Mouse (Mus musculus) c-Kit-positive CD71-negative TER-119-negative erythroid progenitor cells, embryonic 14.5 days (primary cell): ENCODE results near the gene Mypop.

Experiments
- DNase-seq: peaks from one replicate; pipeline ENCODE4 v3.0.0-alpha.2; 2013; ENCODE audit warnings: low read depth

Mypop gene

DNA sequence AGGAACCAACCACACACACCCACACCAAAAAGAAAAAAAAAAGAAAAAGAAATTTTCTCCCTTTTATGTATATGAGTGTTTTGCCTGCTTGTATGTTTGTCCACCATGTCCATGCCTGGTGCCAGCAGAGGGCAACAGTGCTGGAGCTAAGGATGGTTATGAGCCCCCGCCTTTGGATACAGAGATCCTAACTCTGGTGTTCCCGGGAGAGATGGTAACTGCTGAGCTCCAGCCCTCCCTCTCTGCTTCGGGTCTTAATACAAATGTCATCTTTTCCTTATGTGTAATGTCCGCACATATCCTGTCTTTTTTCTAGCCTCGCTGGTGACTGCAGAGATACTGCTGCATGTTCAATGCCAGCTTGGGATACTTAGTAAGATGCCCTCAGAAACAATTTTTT is 1.1 kb upstream of the Mypop start:
- DNase-seq, result no peak

DNA sequence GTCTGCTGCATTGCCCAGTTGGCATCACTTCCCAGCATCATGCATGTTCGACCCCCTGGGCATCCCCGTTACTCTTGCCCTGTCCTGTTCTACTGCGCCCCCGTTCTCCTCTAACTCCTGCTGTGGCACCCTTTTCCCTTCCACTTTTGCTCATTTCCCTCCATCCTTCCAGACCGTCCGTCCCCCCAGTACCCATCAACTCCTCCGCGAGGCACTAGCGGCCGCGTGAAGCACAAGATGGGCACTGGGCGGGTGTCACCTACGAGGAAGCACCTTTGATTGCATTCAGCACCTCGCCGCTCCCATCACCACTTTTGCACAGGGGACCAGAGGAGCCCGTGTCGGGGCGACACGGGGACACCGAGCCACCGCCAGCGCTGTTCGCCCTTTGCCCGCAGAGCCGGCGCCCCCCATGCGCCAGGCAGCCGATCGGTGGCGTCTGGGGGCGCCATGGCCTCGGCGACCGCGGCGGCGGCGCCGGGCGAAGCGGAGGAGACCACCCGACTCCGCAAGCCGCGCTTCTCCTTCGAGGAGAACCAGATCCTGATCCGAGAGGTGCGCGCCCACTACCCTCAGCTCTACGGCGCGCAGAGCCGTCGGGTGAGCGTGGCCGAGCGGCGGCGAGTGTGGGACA is 732 bp downstream of the Mypop start:
- no peak for DNase-seq

DNA sequence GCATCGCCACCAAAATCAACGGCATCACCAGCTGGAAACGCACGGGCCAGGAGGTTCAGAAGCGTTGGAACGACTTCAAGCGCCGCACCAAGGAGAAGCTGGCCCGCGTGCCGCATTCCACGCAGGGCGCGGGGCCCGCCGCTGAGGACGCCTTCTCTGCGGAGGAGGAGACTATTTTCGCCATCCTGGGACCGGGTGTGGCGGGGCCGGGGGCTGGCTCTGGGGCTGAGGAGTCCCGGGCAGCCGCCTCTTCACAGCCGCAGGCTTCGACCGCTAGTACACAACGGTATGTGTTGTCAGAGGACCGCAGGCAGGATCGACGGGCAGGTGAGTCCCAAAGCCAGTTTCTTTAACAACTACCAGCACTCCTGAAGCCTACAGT is 1.2 kb downstream of the Mypop start:
- no peak for DNase-seq

DNA sequence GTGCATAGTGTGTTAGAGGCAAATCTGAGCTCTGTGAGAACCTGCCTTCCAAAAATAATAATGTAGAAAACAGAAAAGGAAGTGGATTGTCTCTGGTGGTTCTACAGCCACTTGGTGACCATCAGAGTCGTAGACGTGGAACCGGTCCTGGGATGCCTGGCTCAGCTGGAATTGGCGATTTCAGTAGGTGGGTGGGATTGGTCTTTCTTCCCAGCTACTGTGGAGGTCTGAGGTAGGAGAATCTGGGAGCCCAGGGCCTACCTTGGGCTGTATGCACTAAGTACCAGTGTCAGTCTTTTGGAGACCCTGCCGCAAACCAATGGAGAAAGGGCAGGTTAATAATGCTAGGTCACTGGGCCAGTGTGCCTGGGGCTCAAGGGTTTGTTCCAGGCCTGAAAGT is 2.0 kb downstream of the Mypop start:
- no peak for DNase-seq

DNA sequence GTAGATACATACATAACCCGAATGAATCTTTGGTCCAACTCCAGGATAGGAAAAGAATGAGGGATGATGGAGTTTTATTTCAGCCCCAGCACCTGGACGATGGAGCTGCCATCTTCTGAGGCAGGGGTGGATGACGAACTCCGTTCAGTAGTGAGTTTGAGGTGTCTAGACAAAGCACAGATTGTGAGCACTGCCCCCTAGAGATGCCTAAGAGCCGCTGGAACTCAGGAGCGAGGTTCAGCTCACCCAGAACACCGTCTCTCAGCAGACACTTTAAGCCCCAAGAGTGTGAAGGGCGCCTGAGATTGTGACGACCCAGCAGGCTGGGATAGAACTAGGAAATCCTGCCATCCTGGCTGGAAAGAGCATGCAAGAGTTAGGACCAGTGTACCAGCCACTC is 7.8 kb downstream of the Mypop start:
- DNase-seq, result no peak

DNA sequence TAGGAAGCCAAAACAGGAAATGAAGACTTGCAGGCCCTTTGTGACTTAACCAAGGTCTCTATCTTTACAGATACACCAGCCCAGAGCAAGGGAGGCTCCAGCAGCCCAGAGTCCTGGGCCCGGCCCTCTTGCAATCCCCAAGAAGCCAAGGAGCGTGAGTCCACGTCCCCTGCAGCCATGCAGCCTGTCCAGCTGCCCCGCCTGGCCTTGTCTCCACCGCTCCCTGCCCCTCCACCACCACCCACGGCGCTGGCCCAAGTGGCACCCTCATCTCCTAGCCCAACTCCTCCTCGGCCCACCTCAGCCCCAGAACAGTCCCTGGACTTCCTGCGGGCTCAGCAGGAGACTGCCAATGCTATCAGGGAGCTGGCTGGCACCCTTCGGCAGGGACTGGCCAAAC is 9.4 kb downstream of the Mypop start:
- no peak for DNase-seq

DNA sequence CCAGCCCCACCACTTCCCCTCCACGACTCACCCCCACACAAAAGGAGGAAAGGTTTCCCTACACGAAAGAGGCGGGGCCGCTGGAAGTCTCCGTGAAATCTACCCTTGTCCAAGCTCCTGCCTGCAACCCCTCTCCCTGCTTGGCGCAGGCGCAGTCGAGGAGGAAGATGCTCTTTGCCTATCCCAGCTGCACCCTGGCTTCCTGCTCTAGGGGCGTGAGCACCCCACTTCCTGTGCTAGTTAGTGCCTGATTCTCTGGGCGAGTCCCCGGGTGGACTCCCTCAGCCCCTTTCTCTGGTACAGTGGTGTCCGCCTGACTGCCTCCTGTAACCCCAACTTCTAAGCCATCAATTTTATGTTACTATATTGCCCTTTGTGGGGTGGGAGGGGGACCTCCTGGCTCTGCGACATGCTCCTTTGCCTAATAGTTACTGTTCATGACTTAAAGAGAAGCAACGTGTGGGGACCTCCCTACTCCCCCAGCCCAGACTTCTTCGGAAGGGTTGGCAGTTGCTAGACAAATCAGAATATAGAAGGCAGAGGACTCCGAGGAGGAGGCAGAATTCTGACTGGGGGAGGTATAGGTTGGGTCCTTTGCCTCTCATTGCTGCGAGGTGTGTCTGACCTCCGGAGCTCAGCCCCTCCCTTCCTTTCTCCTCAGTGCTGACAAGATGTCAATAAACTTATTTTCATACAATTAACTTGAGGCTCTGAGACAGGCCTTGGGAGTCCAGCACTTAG is 10.2 kb downstream of the Mypop start:
- DNase-seq, result peak; percentile 73

DNA sequence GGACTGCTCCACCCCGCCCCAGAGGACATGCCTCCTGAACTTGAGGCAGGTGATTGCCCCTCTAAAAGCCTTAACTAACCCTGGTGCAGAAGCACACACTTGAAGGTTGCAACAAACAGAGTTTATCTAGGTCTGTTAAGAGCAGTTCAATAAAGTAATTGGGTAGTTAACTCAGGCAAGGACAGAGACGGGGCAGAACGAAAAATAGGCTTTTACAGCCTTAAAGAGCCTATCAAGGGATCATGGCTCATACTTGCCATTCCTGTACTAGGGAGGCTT is 10.7 kb downstream of the Mypop start:
- DNase-seq, result no peak

DNA sequence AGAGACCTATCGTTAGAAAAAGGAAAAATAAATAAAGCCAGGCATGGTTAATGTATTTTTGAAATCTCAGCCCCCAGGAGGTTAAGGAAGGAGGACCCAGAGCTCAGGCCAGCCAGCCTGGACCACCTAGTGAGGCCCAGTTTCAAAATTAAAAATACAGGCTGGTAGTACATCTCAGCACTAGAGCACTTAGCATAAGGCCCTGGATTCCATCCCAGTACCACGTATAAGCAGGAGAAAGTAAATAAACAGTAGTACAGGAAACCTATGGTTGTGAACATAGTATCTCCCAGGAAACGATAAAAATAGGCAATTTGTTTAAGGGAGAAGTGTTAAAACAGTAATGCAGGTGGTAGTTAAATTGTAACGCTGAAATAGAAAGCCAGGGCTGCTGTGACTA is 11.1 kb downstream of the Mypop start:
- DNase-seq, result no peak

DNA sequence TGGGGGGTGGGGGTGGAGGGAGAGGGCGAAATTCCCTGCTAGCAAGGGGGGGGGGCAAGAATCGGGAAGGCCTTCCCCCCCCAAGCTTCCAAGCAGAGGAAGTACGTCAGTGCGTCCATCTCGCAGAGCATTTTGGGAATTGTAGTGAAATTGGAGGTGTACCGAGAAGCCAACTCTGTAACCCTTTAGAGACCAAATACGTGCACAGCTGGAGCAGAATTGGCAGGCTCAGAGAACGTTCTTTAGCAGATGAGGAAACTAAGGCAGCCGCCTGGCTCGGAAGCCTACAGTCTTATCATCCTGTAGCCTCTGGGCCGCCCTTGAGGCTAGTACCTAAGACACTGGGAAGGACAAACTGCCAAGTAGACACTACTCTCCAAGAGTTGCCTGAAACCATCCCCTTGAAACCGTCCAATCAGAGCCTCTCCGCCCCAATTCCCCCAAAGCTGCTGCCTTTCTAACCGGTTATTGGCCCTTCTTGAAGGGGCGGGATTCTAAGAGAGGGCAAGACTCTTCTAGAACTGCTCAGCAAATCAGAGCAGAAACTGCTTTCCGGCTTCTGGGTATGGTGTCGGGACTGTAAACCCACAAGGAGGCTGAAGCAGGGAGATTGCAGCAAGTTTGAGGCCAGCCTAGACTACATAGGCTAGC is 11.9 kb downstream of the Mypop start:
- DNase-seq, result peak; percentile 77

DNA sequence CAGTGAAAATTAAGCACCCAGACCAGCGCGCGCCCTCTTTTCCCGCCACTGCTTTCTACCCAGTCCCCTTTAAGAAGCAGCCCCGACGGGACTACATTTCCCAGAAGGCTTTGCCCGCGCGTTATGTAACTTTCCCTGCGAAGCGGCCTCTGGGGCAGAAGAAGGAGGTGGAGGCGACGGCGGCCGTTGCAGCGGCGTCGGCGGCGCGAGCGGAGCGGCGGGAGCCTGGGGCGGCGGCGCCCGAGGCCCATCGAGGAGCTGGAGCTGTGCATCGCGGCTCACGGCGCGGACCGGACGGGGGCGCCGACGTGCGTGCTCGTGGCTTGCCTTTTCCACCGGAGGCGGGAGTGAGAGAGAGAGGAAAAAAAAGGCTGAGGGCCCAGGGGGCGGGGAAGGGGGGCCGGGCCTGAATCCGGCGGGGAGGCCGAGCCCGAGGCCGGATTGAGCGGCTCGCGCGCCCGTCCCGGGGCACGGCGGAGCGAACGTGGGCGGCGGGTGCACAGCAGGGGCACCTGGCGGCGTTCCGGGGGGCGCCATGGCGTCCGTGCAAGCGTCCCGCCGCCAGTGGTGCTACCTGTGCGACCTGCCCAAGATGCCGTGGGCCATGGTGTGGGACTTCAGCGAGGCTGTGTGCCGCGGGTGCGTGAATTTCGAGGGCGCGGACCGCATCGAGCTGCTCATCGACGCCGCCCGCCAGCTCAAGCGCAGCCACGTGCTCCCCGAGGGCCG is 13.0 kb downstream of the Mypop start, which contains the start of gene Irf2bp1:
Gene Irf2bp1, plus strand, starts transcription at position 143 of the 729 bp plus-strand sequence.
- peak; percentile 83 for DNase-seq

DNA sequence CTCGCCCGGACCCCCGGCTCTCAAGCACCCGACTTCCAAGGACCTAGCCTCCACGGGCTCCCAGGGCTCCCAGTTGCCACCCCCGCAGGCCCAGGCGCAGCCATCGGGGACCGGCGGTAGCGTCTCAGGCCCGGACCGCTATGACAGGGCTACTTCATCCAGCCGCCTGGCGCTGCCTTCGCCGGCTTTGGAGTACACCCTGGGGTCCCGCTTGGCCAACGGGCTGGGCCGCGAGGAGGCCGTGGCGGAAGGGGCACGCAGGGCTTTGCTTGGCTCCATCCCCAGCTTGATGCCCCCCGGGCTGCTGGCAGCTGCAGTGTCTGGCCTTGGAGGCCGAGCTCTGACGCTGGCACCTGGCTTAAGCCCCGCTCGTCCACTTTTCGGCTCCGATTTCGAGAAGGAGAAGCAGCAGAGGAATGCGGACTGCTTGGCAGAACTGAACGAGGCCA is 13.6 kb downstream of the Mypop start:
- DNase-seq, result no peak

DNA sequence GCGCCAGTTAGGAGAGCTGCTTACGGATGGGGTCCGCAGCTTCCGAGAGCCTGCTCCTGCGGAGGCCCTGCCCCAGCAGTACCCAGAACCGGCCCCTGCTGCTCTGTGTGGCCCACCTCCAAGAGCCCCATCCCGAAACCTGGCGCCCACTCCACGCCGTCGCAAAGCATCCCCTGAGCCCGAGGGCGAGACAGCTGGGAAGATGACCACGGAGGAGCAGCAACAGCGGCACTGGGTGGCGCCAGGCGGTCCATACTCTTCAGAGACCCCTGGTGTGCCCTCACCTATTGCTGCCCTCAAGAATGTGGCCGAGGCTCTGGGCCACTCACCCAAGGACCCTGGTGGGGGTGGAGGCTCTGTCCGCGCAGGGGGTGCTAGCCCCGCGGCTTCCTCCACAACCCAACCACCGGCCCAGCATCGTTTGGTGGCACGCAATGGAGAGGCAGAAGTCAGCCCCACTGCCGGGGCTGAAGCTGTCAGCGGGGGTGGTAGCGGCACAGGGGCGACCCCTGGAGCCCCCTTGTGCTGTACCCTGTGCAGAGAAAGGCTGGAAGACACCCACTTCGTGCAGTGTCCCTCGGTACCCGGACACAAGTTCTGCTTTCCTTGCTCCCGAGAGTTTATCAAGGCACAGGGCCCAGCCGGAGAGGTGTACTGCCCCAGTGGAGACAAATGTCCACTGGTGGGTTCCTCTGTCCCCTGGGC is 14.5 kb downstream of the Mypop start:
- no peak for DNase-seq

DNA sequence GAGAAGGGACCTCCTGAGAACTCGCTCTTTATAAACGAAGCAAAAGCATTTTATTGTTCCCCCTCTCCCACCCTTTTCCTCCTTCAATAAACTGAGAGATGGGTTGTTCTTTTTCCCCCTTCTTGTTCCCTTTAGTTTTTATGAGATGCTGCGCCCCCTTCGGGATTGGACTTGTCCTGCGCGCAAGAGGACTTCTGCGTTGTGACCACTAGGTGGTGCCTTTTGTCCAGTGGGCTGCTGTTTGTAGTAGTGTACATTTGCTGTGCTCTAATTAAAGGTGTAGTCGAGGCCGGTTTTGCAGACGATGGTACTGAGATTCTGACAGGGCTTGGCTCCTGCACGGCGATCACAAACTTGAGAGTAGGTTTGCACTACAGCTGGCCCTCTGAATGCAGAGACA is 15.4 kb downstream of the Mypop start:
- peak; percentile 88 for DNase-seq

DNA sequence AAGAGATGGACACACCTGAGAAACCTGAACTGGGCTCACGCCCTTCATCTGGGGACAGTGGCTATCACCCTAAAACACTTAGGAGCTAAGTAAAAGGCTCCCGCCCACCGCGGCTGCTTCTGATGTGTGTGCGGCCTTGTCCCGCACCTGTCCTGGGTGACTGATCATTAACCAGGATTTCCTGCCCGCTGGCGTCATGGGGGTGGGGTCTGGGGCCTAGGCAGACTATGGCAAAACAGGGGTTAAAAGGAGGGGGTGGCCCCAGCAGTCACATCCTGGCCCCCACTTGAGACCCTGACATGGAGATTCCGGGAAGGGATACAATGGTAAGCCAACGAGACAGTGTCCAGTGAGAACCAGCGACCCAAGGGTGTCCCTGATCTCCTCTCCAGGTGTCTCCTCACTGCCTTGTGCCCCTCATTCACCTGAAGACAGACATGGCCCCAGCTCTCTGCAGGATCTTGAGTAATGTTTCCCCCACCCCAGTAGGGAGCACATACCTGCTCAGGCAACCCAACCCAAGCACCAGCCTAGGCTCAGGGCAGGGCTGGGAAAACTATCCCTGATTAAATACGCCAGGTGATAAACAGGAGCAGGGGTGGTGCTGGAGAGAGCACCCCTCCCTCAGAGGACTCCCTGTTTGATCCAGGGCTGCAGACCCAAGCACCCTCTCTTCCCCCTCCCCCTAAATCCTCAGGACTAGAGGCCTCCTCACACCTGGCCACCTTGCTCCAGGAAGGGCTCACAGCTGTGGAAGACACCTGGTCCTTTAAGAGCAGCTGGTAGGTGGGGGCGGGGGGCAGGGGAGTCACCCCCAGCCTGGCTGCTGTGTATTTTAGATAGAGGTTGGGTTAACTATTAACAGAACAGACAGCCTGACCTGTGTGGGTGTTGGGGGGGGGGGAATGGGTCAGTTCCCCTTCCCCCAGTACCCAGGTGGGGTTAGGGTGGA is 16.3 kb downstream of the Mypop start:
- DNase-seq, result no peak

DNA sequence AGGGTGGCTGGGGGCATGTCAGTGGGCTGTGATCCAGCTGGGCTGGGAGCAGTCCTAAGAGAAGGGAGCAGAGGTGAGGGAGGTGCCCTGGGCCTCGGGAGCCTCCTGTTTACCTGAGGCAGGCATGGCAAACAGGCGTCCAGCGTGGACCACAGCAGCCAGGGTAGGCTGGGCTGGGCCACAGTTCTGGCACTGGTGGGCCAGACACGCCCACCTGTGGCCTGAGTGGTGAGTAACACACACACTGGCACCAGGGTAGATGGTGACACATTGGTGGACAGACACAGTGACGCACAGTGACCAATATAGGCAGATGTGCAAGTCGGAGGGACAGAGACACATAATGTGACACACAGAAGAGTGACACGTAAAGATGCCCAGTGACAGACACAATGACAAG is 19.5 kb downstream of the Mypop start:
- DNase-seq, result no peak

DNA sequence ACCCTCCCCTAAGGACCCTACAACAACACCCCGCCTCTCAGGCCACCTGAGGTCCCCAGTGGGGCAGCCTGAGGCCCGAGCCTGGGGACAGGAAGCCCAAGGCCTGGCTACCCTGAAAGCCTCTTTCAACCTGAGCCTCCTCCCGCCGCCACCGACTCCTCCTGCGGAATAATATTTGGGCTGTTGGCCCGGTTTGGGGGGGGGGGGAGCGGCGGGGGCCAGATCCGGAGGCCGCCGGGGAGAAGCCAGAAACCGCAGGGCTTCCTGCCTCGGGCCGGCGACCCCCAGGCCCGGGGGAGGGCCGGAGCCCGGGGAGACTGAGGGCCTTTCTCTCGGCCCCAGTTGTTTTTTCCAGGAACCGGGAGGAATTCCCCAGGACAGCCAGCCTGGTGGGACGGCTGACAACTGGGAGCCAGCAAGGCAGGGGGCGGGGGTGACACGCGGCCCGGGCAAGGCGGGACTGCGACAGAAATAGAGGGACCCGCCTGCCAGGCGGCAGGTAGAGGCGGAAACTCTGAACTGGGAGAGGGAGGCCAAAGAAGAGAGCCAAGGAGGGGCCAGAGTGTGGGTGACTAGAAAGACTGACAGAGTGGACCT is 21.1 kb downstream of the Mypop start:
- DNase-seq, result no peak

DNA sequence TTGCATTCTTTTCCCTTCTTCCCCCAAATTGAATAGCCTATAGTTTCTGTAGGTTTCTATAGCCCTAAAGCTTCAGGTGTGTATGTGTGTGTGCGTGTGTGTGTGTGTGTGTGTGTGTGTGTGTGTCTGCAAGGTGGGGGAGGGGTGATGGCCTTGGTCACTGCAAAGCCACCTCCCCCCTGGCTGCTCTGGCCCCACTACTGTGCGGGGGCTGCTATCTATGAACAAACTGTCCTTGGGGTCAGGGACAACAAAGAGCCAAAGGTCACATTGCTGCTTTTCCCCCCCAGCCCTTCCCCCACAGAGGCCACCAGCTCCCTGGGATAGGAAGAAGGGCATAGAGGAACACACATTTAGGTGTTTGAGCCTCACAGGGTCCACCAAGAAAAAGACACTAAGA is 21.8 kb downstream of the Mypop start:
- no peak for DNase-seq

DNA sequence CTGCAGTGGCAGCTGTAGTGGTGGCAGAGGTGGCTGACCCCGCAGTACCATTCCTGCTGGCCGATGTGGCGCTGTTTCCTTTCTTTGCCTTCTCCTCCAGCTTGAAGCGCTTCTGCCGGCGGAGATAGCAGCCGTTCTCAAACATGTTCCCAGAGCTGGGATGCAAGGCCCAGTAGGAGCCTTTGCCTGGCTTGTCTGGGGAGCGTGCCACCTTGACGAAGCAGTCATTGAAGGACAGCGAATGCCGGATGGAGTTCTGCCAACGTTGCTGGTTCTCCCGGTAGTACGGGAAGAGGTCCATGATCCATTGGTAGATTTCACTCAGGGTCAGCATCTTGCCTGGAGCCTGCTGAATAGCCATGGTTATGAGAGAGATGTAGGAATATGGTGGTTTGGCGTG is 23.4 kb downstream of the Mypop start:
- DNase-seq, result no peak

DNA sequence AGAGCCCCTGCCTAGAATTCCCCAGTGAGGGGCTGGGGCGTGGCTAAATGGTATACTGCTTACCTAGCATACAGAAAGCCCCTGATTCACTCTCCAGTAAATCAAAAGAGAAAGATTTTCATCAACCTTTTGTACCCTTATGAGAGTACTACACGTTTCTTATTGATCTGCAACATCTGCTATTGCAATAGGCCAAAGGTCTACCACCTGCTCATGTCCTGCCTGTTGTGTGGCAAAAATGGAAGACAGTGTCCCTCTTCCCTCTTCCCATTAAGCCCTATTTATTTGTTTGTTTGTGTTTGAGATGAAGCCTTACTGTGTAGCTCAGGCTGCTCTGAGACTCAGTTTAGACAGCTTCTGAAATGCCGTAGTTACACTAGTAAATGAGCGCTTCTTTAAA is 25.0 kb downstream of the Mypop start:
- no peak for DNase-seq

DNA sequence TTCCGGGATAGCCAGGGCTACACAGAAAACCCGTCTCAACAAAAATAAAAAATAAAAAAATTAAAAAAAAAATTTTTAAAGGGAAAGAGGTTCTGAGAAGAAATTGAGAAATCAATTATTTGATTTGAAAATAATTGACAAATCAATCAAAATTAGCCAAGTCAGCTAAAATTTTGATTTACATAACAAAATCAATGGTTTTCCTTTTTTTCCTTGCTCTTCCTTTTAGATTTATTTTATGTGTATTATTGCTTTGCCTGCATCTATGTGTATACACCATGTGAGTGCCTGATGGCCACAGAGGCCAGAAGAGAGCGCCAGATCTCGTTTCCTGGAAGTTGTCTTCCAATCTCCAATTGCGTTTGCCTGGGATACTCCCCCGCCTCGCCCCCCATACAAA is 26.9 kb downstream of the Mypop start:
- no peak for DNase-seq
